Mouse (Mus musculus): ENCODE data around the gene Trim50. TPM values are rescaled to one million over a fixed set of nuclear protein-coding genes. Genes with fewer than 3 reads are reported as not detected.

Trim50 gene
- not detected for polyA plus RNA-seq (2017; shearing (Covaris generic))

GRCm38 (mm10) chr5:135352995-135353394 is at the start of gene Trim50:
TSS of gene Trim50 (plus strand) at chr5:135353295.
- no peak for ATAC-seq

GRCm38 (mm10) chr5:135306321-135306965 is 46.7 kb upstream of the Trim50 start:
- ATAC-seq = no peak

- no peak for ATAC-seq
Observed at GRCm38 (mm10) chr5:135316177-135316576, 36.9 kb upstream of the Trim50 start.

GRCm38 (mm10) chr5:135319856-135320255 is 33.2 kb upstream of the Trim50 start:
- no peak for ATAC-seq

- ATAC-seq = no peak
Observed at GRCm38 (mm10) chr5:135322197-135322596, 30.9 kb upstream of the Trim50 start.

- no peak for ATAC-seq
Observed at GRCm38 (mm10) chr5:135326121-135326659, 26.9 kb upstream of the Trim50 start.

GRCm38 (mm10) chr5:135329471-135329870 is 23.6 kb upstream of the Trim50 start:
- no peak for ATAC-seq

GRCm38 (mm10) chr5:135330201-135330600 is 22.9 kb upstream of the Trim50 start:
- no peak for ATAC-seq

GRCm38 (mm10) chr5:135331161-135331560 is 21.9 kb upstream of the Trim50 start:
- no peak for ATAC-seq

- ATAC-seq = no peak
Observed at GRCm38 (mm10) chr5:135337575-135337974, 15.5 kb upstream of the Trim50 start.

GRCm38 (mm10) chr5:135345989-135346388 is 7.1 kb upstream of the Trim50 start:
- ATAC-seq = no peak

- no peak for ATAC-seq
Observed at GRCm38 (mm10) chr5:135346430-135346829, 6.7 kb upstream of the Trim50 start.

GRCm38 (mm10) chr5:135347511-135348011 is 5.5 kb upstream of the Trim50 start:
- ATAC-seq = no peak

GRCm38 (mm10) chr5:135349862-135350261 is 3.2 kb upstream of the Trim50 start, which contains the start of gene Fkbp6:
TSS of gene Fkbp6 (minus strand) at chr5:135350044.
- ATAC-seq = no peak

GRCm38 (mm10) chr5:135351606-135352005 is 1.5 kb upstream of the Trim50 start:
- ATAC-seq = no peak

GRCm38 (mm10) chr5:135353564-135353963 is 469 bp downstream of the Trim50 start:
- ATAC-seq = no peak

- ATAC-seq = no peak
Observed at GRCm38 (mm10) chr5:135356090-135356489, 3.0 kb downstream of the Trim50 start.

GRCm38 (mm10) chr5:135357556-135357955 is 4.5 kb downstream of the Trim50 start:
- ATAC-seq = no peak

- no peak for ATAC-seq
Observed at GRCm38 (mm10) chr5:135359772-135360171, 6.7 kb downstream of the Trim50 start.

GRCm38 (mm10) chr5:135362572-135362971 is 9.5 kb downstream of the Trim50 start:
- no peak for ATAC-seq

- ATAC-seq = no peak
Observed at GRCm38 (mm10) chr5:135363540-135363939, 10.4 kb downstream of the Trim50 start.

GRCm38 (mm10) chr5:135367841-135368240 is 14.7 kb downstream of the Trim50 start:
- ATAC-seq = no peak

- no peak for ATAC-seq
Observed at GRCm38 (mm10) chr5:135368312-135368711, 15.2 kb downstream of the Trim50 start.

GRCm38 (mm10) chr5:135369196-135369595 is 16.1 kb downstream of the Trim50 start:
- peak; percentile 30 for ATAC-seq
